Mouse (Mus musculus) gastrocnemius, adult 8-10 months (tissue): ENCODE measurements around the gene Slc22a14. TPM values are rescaled to one million over a fixed set of nuclear protein-coding genes. Genes with fewer than 3 reads are reported as not detected.
A peak's percentile ranks its signal among the peaks of the same experiment; 100 is the strongest.

Experiments used
- DNase-seq, 2 experiments: peaks; one replicate each; pipeline ENCODE4 v3.0.0; 2022; ENCODE audit warnings: low spot score in 2 of 2
- total RNA-seq, 4 experiments: library from RNA; stranded (reverse); gene quantifications; 2 replicates each; pipeline ENCODE4 v1.2.4; 2022

Gene Slc22a14
- total RNA-seq, 4 experiments from 2014 or later, result not detected

GRCm38 (mm10) chr9:119208998-119209397 is 156.4 kb downstream of the Slc22a14 start, which contains the start of gene Slc22a13:
Gene Slc22a13, minus strand, starts transcription at chr9:119209098.
- DNase-seq, result no peak

GRCm38 (mm10) chr9:119207113-119207512 is 158.2 kb downstream of the Slc22a14 start:
- DNase-seq, result no peak

GRCm38 (mm10) chr9:119206666-119207065 is 158.7 kb downstream of the Slc22a14 start:
- no peak for DNase-seq

GRCm38 (mm10) chr9:119205756-119206155 is 159.6 kb downstream of the Slc22a14 start:
- DNase-seq, result no peak

GRCm38 (mm10) chr9:119203617-119204016 is 161.7 kb downstream of the Slc22a14 start:
- DNase-seq, result no peak

- no peak for DNase-seq
These were observed 163.7 kb downstream of the Slc22a14 start for GRCm38 (mm10) chr9:119201653-119202052.

GRCm38 (mm10) chr9:119199151-119199861 is 166.0 kb downstream of the Slc22a14 start:
- no peak for DNase-seq

GRCm38 (mm10) chr9:119192202-119192990 is 173.0 kb downstream of the Slc22a14 start:
- no peak for DNase-seq

- peak in 1 of 2 experiments; percentile 22 for DNase-seq
These were observed 184.1 kb downstream of the Slc22a14 start for GRCm38 (mm10) chr9:119181241-119181728.

- DNase-seq, result no peak
These were observed 186.1 kb downstream of the Slc22a14 start for GRCm38 (mm10) chr9:119179292-119179691.

GRCm38 (mm10) chr9:119167608-119168007 is 197.7 kb downstream of the Slc22a14 start:
- no peak for DNase-seq

GRCm38 (mm10) chr9:119165548-119165947 is 199.8 kb downstream of the Slc22a14 start:
- no peak for DNase-seq

GRCm38 (mm10) chr9:119164743-119165142 is 200.6 kb downstream of the Slc22a14 start:
- no peak for DNase-seq

- DNase-seq, result no peak
These were observed 204.7 kb downstream of the Slc22a14 start for GRCm38 (mm10) chr9:119160689-119161088.

- DNase-seq, result no peak
These were observed 206.5 kb downstream of the Slc22a14 start, which contains the start of gene Gm47289 for GRCm38 (mm10) chr9:119158861-119159260. Gene Gm47289, plus strand, starts transcription at chr9:119159161.

- peak; percentile 56 to 69 for DNase-seq
These were observed 208.8 kb downstream of the Slc22a14 start, which contains the start of gene Acaa1b for GRCm38 (mm10) chr9:119156278-119157201. Gene Acaa1b, minus strand, starts transcription at chr9:119157093.

GRCm38 (mm10) chr9:119155826-119156225 is 209.5 kb downstream of the Slc22a14 start:
- DNase-seq, result no peak

GRCm38 (mm10) chr9:119155416-119155815 is 209.9 kb downstream of the Slc22a14 start:
- DNase-seq, result no peak

- DNase-seq, result no peak
These were observed 213.6 kb downstream of the Slc22a14 start for GRCm38 (mm10) chr9:119151751-119152150.

GRCm38 (mm10) chr9:119149601-119150000 is 215.8 kb downstream of the Slc22a14 start:
- DNase-seq, result no peak
